Mouse (Mus musculus) myocyte (in vitro differentiated cells): ENCODE measurements around the gene Rhbdl2.

Experiments used
- MYOD1 ChIP-seq, 3 experiments: IDR thresholded peaks; one replicate each; pipeline ENCODE4 v1.6.1; 2011; ENCODE audit warnings: control low read depth in 2 of 3, low read depth in 2 of 3, mild to moderate bottlenecking in 2 of 3, moderate library complexity in 1 of 3; ENCODE audit not compliant: insufficient read length in 2 of 3, control insufficient read depth in 1 of 3
- USF1 ChIP-seq: IDR thresholded peaks from one replicate; pipeline ENCODE4 v1.6.1; 2011; ENCODE audit warnings: low read depth, mild to moderate bottlenecking, control low read depth, moderate library complexity

GRCm38 (mm10) chr4:123749484-123750130 is 38.1 kb upstream of the Rhbdl2 start:
- TF ChIP-seq MYOD1 (IDR thresholded peaks at IDR 0.05; ENCODE audit: control insufficient read depth in 1 of 3, insufficient read length in 2 of 3, low read depth in 2 of 3) (no peak), USF1 (no peak)
